Mouse (Mus musculus) stomach, embryonic 14.5 days (tissue): Measurements from ENCODE around the gene Smarcc2. TPM values are rescaled to one million over a fixed set of nuclear protein-coding genes. Genes with fewer than 3 reads are reported as not detected.

ENCODE experiments used
- ATAC-seq: fragments of 200-750 bp; cut with Nextera tagmentation; 2 replicates; pipeline ENCODE4 v1.8.0; 2017; ENCODE audit warnings: low read depth, moderate TSS enrichment; ENCODE audit not compliant: insufficient number of reproducible peaks, insufficient read depth, low FRiP score
- H3K27ac ChIP-seq: fragments of 300-500 bp; sonication (generic); 2 replicates; pipeline ENCODE4 v1.5.1; 2014; ENCODE audit warnings: mild to moderate bottlenecking, low read length, moderate library complexity, mixed read lengths
- H3K27me3 ChIP-seq: fragments of 300-500 bp; sonication (generic); 2 replicates; pipeline ENCODE4 v1.6.1; 2014; ENCODE audit warnings: low read length, control low read depth, mixed read lengths; ENCODE audit not compliant: control insufficient read depth, insufficient read depth
- H3K36me3 ChIP-seq: fragments of 300-500 bp; sonication (generic); 2 replicates; pipeline ENCODE4 v1.6.1; 2014; ENCODE audit warnings: mild to moderate bottlenecking, control low read depth, low read length, moderate library complexity, mixed read lengths; ENCODE audit not compliant: control insufficient read depth, insufficient read depth
- H3K4me1 ChIP-seq: fragments of 300-500 bp; sonication (generic); 2 replicates; pipeline ENCODE4 v1.6.1; 2014; ENCODE audit warnings: low read length, control low read depth, mixed read lengths; ENCODE audit not compliant: control insufficient read depth, insufficient read depth
- H3K4me2 ChIP-seq: fragments of 300-500 bp; sonication (generic); replicated peaks from 2 replicates; pipeline ENCODE4 v1.6.1; 2014; ENCODE audit warnings: low read depth, low read length, control low read depth
- H3K4me3 ChIP-seq: fragments of 300-500 bp; sonication (generic); 2 replicates; pipeline ENCODE4 v1.5.1; 2014; ENCODE audit warnings: low read depth, low read length, control low read depth
- H3K9ac ChIP-seq: fragments of 300-500 bp; sonication (generic); replicated peaks from 2 replicates; pipeline ENCODE4 v1.6.1; 2014; ENCODE audit warnings: low read depth, mild to moderate bottlenecking, control low read depth, low read length, moderate library complexity, mixed read lengths
- H3K9me3 ChIP-seq: fragments of 300-500 bp; sonication (generic); 2 replicates; pipeline ENCODE4 v1.6.1; 2016; ENCODE audit warnings: low read depth, low read length, control low read depth; ENCODE audit not compliant: control insufficient read depth
- WGBS: fragments of 180-500 bp; shearing (Covaris S2); extraction: QIAGEN DNeasy Blood & Tissue Kit; methylation state at CpG from one replicate; pipeline ENCODE4 v1.1.7; 2014; 5-methylcytosine and 5-hydroxymethylcytosine counted together
- polyA plus RNA-seq: library from polyadenylated mRNA; unstranded; fragments of >200 nt; fragmentation: Nextera tagmentation; extraction: Ambion mirVana; gene quantifications from 2 replicates; pipeline ENCODE4 v1.2.1, GENCODE M21; 2014

Gene Smarcc2
- polyA plus RNA-seq: 109 and 110 TPM in 2 replicates

DNA sequence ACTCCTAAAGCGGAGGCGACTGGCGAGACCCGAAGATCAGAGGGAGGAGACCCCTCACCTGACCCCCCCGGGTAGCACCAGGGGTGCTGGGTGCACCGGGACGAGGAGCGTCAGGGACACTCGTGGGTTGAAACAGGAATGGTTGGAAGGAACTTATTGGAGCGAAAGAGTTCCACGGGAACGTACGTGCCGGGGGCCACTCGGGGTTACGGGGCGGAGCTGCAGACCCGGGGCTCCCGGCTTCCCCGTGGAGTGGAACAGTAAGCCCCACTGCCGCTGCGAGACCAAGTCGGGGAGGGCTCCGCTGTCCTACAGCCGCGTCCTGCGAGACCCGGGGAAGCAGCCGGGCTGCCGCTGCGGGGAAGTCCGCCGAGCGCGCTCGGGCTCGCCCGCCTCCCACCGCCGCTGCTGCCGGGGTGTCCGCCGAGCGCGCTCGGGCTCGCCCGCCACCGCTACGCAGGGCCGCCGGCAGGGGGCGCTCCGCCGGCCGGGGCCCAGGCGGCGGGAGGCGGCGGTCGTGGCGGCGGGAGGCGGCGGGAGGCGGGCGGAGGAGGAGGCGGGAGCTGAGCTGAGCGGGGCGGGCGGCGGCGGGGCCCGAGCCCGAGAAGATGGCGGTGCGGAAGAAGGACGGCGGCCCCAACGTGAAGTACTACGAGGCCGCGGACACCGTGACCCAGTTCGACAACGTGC is at the start of gene Smarcc2:
TSS of gene Smarcc2 (plus strand) at position 530 of the 690 bp plus-strand sequence.
- Histone ChIP-seq H3K4me1 (peaks cover 13% of the 10 kb centered on the region), H3K27ac (peak within 1 kb of the TSS; percentile 93)
- peak; percentile 83 for ATAC-seq

DNA sequence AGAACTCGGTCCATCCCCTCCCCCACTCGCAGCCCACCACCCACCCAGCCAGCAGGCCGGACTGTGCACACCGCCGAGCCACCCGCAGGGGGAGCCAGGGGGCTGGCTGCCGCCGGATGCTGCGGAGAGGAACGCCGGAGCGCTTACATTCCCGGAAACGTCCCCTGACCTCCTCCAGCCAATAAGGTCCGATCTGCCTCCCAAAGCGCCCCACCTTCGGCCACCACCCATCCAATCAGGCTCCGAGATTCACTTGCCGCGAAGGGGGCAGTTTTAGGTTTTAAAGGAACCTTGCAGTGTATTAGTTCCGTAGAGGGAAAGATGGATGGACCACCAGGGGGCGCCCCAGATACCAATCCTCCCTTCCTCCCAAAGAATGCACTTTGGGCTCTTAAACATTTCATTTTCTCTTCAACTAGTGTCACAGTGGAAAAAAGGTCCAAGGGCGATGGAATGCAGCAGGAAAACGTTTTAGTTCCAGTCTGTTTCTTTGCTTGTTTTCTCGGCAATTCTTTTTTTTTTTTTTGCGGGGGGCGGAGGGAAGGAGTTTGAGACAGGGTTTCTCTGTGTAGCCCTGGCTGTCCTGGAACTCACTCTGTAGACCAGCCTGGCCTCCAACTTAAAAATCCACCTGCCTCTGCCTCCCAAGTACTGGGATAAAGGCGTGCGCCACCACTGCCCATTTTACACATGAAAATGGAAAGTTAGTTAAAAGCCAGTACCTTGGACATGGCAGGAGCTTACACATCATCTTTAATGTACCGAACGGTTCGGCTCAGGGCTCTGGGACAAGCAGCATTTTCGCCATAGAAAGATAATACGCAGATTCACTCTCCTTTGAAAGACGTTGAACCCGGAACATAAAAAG is 49.1 kb upstream of the Smarcc2 start:
- Histone ChIP-seq H3K4me3 (peak overlapping the region; percentile 76), H3K4me1 (peaks cover 15% of the 10 kb centered on the region; the same call in 1 of the 2 replicates), H3K27ac (peak overlapping the region; percentile 92; the same call in 1 of the 2 replicates), H3K27me3 (no peaks in the 10 kb centered on the region), H3K9me3 (no peaks in the 10 kb centered on the region), H3K36me3 (peaks cover 11% of the 10 kb centered on the region), H3K9ac (peak overlapping the region; percentile 55; the same call in 1 of the 2 replicates), H3K4me2 (peak overlapping the region; percentile 94)
- 5% methylated on average over 36 of the region's 36 CpGs for WGBS
- peak; percentile 88 for ATAC-seq

More for the DNA sequence above, at the start of gene Smarcc2:
- Histone ChIP-seq H3K4me3 (peak within 1 kb of the TSS; percentile 77), H3K9ac (peak within 1 kb of the TSS; percentile 92), H3K9me3 (no peaks in the 10 kb centered on the region), H3K4me2 (peak within 1 kb of the TSS; percentile 86), H3K36me3 (peaks cover 24% of the 10 kb centered on the region), H3K27me3 (no peaks in the 10 kb centered on the region)
- under 1% methylated on average over 75 of the region's 86 CpGs for WGBS

DNA sequence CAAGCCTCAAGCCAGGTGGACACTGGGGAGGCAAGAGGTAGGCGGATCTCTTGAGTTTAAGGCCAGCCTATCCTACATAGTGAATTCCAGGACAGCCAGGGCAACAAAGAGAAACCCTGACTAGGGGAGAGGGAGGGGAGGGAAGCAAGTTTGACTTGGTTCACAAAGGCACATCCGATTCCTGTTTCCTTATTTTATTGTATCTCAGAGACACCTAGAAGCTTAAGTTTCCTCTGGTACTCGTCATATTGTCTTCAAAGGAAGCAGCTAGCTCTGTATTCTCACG is 48.5 kb upstream of the Smarcc2 start:
- peak overlapping the region; percentile 92; the same call in 1 of the 2 replicates for H3K27ac ChIP-seq
- ATAC-seq: no peak
- H3K36me3 ChIP-seq: peaks cover 16% of the 10 kb centered on the region
- 0 out of 2 replicates have a peak overlapping the region, but pooled peaks have one; percentile 77 for H3K9ac ChIP-seq
- 17% methylated on average over 4 of the region's 4 CpGs for WGBS
- no peaks in the 10 kb centered on the region for H3K9me3 ChIP-seq
- peaks cover 15% of the 10 kb centered on the region; the same call in 1 of the 2 replicates for H3K4me1 ChIP-seq
- H3K4me3 ChIP-seq: peak overlapping the region; percentile 76
- H3K4me2 ChIP-seq: peak overlapping the region; percentile 94
- H3K27me3 ChIP-seq: no peaks in the 10 kb centered on the region

DNA sequence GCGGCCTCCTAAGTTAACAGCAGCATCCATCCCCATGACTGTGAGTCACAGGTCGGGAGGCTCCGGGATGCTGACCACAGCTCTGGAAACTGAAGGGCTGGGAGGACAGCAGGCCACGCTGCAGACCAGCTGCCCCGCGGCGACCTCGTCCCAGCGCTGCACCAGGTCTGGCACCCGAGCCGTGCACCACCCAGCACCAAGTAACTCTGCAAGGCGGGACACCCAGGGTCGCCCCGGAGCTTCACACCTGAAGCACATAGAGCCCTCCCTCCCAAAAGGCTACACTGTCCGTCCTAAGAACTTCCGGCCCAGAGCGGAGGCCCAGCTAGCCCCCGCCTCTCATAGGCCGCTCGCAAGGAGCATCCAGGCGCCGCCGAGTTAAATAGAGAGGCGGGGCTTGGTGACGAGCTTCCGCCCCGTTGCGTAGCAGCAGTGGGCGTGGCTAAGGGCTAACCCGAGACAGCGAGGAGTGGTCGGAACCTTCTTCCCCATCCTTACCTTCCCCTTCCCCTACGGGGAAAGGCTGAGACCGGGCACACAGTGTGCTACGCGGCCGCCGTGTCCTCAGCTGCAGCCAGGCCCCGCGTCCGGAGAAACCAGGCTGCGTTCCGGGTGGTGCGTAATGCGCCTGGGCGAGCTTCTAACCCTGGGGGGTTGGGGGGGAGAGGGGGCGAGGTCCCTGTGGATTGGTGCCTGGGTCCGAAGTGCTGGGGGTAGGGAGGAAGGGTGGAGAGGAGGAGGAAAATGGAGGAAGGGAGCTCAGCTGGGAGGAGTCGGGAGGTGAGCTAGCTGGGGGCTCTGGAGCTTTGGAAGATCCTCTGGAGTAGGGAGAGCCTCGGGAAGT is 47.6 kb upstream of the Smarcc2 start, which contains the start of the genes Nabp2 and Rnf41:
TSS of gene Nabp2 (minus strand) at position 282 of the 844 bp plus-strand sequence.
TSS of gene Rnf41 (plus strand) at position 447 of the 844 bp plus-strand sequence.
- Histone ChIP-seq H3K4me1 (peaks cover 15% of the 10 kb centered on the region; the same call in 1 of the 2 replicates), H3K36me3 (peaks cover 23% of the 10 kb centered on the region), H3K9me3 (no peaks in the 10 kb centered on the region), H3K9ac (peak within 1 kb of the TSS; percentile 77), H3K4me2 (peak within 1 kb of the TSS; percentile 94), H3K27ac (peak within 1 kb of the TSS; percentile 92), H3K27me3 (no peaks in the 10 kb centered on the region), H3K4me3 (peak within 1 kb of the TSS; percentile 76)
- peak; percentile 92 for ATAC-seq
- under 1% methylated on average over 50 of the region's 50 CpGs for WGBS

DNA sequence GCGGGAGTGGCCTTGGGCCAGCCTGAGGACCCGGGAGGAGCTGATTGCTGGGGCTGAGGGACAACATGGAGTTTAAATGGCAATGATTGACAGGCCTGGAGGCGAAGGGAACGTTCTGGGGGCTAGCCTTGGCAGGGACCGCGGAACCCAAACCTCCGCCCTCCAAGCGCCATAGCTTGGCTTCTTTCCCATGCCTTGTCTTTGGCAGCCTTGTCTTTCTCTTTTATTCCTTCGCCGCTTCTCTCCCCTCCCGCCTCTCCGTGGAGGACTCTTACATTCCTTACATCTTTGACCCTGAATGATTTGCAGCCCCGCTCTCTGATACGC is 47.0 kb upstream of the Smarcc2 start:
- Histone ChIP-seq H3K4me3 (peak overlapping the region; percentile 76), H3K36me3 (peaks cover 28% of the 10 kb centered on the region), H3K4me1 (peaks cover 15% of the 10 kb centered on the region; the same call in 1 of the 2 replicates), H3K27ac (peak overlapping the region; percentile 92), H3K9me3 (no peaks in the 10 kb centered on the region), H3K9ac (peak overlapping the region; percentile 77), H3K27me3 (no peaks in the 10 kb centered on the region), H3K4me2 (peak overlapping the region; percentile 94)
- WGBS: 1% methylated on average over 14 of the region's 14 CpGs
- no peak for ATAC-seq

DNA sequence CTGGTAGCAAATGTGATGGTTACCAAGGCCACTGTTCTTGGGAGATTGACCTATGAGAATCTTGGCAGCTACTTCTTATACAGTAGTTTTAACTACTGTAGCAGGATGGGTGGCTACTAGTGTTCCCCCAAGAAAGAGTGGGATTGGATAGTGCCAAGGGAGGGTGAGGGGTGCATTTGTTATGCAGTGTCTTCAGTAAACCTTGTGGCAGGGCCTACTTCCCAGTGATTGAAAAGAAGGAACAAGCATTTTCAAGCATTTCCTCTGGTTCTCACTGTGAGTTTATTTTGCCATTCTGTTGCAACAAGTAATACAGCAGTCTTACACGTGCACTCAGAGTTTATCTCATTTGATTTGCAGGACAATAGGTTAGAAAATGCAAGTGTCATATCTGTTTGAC is 46.5 kb upstream of the Smarcc2 start:
- Histone ChIP-seq H3K9me3 (no peaks in the 10 kb centered on the region), H3K4me2 (peak overlapping the region; percentile 94), H3K27me3 (no peaks in the 10 kb centered on the region), H3K9ac (peak overlapping the region; percentile 77; the same call in 1 of the 2 replicates), H3K4me3 (peak overlapping the region; percentile 76), H3K36me3 (peaks cover 29% of the 10 kb centered on the region), H3K27ac (peak overlapping the region; percentile 92; the same call in 1 of the 2 replicates), H3K4me1 (peaks cover 15% of the 10 kb centered on the region; the same call in 1 of the 2 replicates)
- no peak for ATAC-seq
- 29% methylated on average over 1 of the region's 1 CpGs for WGBS

DNA sequence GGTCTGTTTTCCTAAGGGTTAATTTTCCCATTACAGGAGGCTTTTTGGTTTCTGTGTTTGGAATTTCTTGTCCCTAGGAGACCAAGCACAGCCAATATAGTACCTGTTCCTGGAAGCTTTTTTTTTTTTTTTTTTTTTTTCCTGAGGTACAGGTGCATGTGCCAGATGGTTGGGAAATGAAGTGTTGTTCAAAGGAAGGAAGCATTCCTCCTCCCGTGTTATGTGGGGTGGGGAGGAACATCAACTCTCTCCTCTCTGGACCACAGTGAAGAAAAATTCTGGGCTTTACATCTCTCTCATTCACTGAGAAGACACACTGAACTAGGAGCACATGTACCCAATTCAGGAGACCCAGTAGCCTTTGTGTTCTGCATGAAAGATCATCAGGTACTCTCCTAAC is 46.0 kb upstream of the Smarcc2 start:
- Histone ChIP-seq H3K27me3 (no peaks in the 10 kb centered on the region), H3K9me3 (no peaks in the 10 kb centered on the region), H3K4me1 (peaks cover 15% of the 10 kb centered on the region; the same call in 1 of the 2 replicates), H3K9ac (no peak overlapping the region), H3K36me3 (peaks cover 25% of the 10 kb centered on the region), H3K27ac (no peak overlapping the region), H3K4me3 (no peak overlapping the region), H3K4me2 (peak overlapping the region; percentile 94; the same call in 1 of the 2 replicates)
- 59% methylated on average over 1 of the region's 1 CpGs for WGBS
- no peak for ATAC-seq
